Mouse (Mus musculus) liver, embryonic 11.5 days (tissue): ENCODE measurements around the gene Cebpz. TPM values are rescaled to one million over a fixed set of nuclear protein-coding genes. Genes with fewer than 3 reads are reported as not detected.

Source experiments
- ATAC-seq: fragments of 200-750 bp; cut with Nextera tagmentation; replicated peaks from 2 replicates; pipeline ENCODE4 v1.8.0; 2017; ENCODE audit warnings: moderate number of reproducible peaks, mild to moderate bottlenecking, moderate TSS enrichment, moderate library complexity; ENCODE audit not compliant: low FRiP score
- DNase-seq: peaks from one replicate; pipeline ENCODE4 v3.0.0-alpha.2; 2017; ENCODE audit warnings: low spot score
- H3K27ac ChIP-seq: fragments of 300-500 bp; sonication (generic); 2 replicates; pipeline ENCODE4 v1.5.1; 2014; ENCODE audit warnings: mild to moderate bottlenecking, low read depth, low read length, control low read depth
- H3K27me3 ChIP-seq: fragments of 300-500 bp; sonication (generic); replicated peaks from 2 replicates; pipeline ENCODE4 v1.6.1; 2014; ENCODE audit warnings: low read length, mixed read lengths; ENCODE audit not compliant: control insufficient read depth, insufficient read depth
- H3K36me3 ChIP-seq: fragments of 300-500 bp; sonication (generic); 2 replicates; pipeline ENCODE4 v1.6.1; 2014; ENCODE audit warnings: mild to moderate bottlenecking, low read length, moderate library complexity, mixed read lengths; ENCODE audit not compliant: control insufficient read depth, insufficient read depth
- H3K4me1 ChIP-seq: fragments of 300-500 bp; sonication (generic); replicated peaks from 2 replicates; pipeline ENCODE4 v1.6.1; 2014; ENCODE audit warnings: low read length, mixed read lengths; ENCODE audit not compliant: control insufficient read depth, insufficient read depth
- H3K4me2 ChIP-seq: fragments of 300-500 bp; sonication (generic); 2 replicates; pipeline ENCODE4 v1.6.1; 2014; ENCODE audit warnings: mild to moderate bottlenecking, control low read depth, moderate library complexity
- H3K4me3 ChIP-seq: fragments of 300-500 bp; sonication (generic); 2 replicates; pipeline ENCODE4 v1.5.1; 2014; ENCODE audit warnings: low read depth, low read length, control low read depth
- H3K9ac ChIP-seq: fragments of 300-500 bp; sonication (generic); 2 replicates; pipeline ENCODE4 v1.6.1; 2014; ENCODE audit warnings: low read depth, low read length, control low read depth
- H3K9me3 ChIP-seq: fragments of 300-500 bp; sonication (generic); 2 replicates; pipeline ENCODE4 v1.6.1; 2016; ENCODE audit warnings: low read length, inconsistent platforms, mixed read lengths; ENCODE audit not compliant: control insufficient read depth
- WGBS: fragments of 180-500 bp; shearing (Covaris S2); extraction: QIAGEN DNeasy Blood & Tissue Kit; methylation state at CpG from one replicate; pipeline ENCODE4 v1.1.7; 2014; 5-methylcytosine and 5-hydroxymethylcytosine counted together
- polyA plus RNA-seq: library from polyadenylated mRNA; unstranded; fragments of >200 nt; fragmentation: Nextera tagmentation; extraction: Ambion mirVana; gene quantifications from 2 replicates; pipeline ENCODE4 v1.2.1, GENCODE M21; 2014

The Cebpz gene
- polyA plus RNA-seq, 1 experiment from 2014 or later: 74.0 TPM

DNA sequence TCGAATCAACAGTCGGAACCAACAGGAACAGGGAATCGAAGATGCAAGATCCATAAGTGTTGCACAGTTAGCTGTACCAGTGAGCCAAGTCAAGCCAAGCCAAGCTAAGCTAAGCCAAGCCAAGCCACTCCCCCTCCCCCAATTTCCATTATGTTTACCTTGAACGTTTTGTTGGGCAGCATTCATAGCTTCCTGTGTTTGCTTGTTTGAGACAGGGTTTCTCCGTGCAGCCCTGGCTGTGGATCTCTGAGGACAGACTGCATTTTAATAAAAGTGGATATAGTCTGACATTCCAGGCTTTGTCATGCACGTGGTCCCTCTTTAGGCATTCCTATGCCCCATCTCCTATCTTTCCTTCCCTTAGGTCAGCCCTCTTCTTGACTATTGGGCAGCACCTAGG is 21.1 kb downstream of the Cebpz start:
- DNase-seq (no peak), ATAC-seq (no peak)
- Histone ChIP-seq H3K9ac (peak overlapping the region; percentile 64), H3K36me3 (peaks cover 7% of the 10 kb centered on the region; the same call in 1 of the 2 replicates), H3K4me3 (peak overlapping the region; percentile 62), H3K4me2 (peak overlapping the region; percentile 66), H3K9me3 (no peaks in the 10 kb centered on the region), H3K27me3 (no peaks in the 10 kb centered on the region), H3K27ac (peak overlapping the region; percentile 66; the same call in 1 of the 2 replicates), H3K4me1 (peaks cover 10% of the 10 kb centered on the region; the same call in 1 of the 2 replicates)
- 48% methylated on average over 6 of the region's 6 CpGs for WGBS

DNA sequence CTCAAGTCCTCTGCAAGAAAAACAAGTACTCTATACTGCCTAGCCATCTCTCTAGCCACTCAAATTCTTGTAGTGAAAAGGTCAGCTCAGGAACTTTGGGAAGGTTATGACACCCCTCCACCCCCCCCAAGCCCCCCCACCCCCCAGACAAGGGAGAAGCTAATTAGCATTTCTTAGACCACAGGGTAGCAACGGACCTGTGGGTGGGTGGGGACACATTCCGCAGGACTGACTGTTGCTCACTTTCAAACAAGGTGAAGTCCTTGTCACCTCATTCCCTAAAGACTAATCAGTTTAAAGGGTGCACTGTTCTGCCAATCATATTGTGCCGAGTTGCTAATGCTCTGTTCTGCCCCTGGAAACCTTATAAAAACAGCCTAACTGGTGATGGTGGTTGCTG is 22.9 kb downstream of the Cebpz start:
- H3K4me1 ChIP-seq: peaks cover 10% of the 10 kb centered on the region; the same call in 1 of the 2 replicates
- 72% methylated on average over 3 of the region's 3 CpGs for WGBS
- no peaks in the 10 kb centered on the region for H3K27me3 ChIP-seq
- peaks cover 3% of the 10 kb centered on the region; the same call in 1 of the 2 replicates for H3K36me3 ChIP-seq
- ATAC-seq: no peak
- no peak for DNase-seq
- H3K27ac ChIP-seq: no peak overlapping the region
- no peak overlapping the region for H3K4me3 ChIP-seq
- no peak overlapping the region for H3K9ac ChIP-seq
- H3K4me2 ChIP-seq: no peak overlapping the region
- H3K9me3 ChIP-seq: no peaks in the 10 kb centered on the region

- DNase-seq (no peak), ATAC-seq (peak; percentile 46)
- H3K4me1 ChIP-seq: peaks cover 10% of the 10 kb centered on the region; the same call in 1 of the 2 replicates
- H3K9me3 ChIP-seq: no peaks in the 10 kb centered on the region
- H3K27me3 ChIP-seq: no peaks in the 10 kb centered on the region
- H3K36me3 ChIP-seq: no peaks in the 10 kb centered on the region
- H3K9ac ChIP-seq: no peak overlapping the region
- no peak overlapping the region for H3K27ac ChIP-seq
- 26% methylated on average over 6 of the region's 6 CpGs for WGBS
- H3K4me2 ChIP-seq: peak overlapping the region; percentile 52
- peak overlapping the region; percentile 41 for H3K4me3 ChIP-seq
These were observed 24.0 kb downstream of the Cebpz start for GRCm38 (mm10) chr17:78912861-78913281.

DNA sequence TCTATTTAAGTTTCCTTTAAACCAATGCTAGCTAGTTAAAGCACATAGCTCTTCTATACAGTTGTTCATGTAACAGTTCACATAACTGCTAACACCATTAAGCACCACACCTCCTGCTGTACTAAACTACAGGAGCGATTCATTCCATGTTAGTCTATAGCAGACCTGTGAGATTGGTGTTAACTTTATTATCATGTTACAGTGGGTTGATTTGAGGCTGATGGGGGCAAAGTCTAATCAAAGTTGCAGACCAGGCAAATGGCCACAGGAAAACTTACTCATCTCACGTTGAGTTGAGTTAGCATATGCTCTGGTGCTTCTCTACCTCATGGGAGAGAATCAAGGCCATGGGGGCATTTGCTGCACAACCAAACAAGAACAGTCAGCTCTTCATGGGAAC is 27.5 kb downstream of the Cebpz start:
- Histone ChIP-seq H3K36me3 (no peaks in the 10 kb centered on the region), H3K4me2 (no peak overlapping the region), H3K27me3 (no peaks in the 10 kb centered on the region), H3K9me3 (no peaks in the 10 kb centered on the region), H3K4me1 (no peaks in the 10 kb centered on the region), H3K27ac (no peak overlapping the region), H3K4me3 (no peak overlapping the region), H3K9ac (no peak overlapping the region)
- DNase-seq (no peak), ATAC-seq (no peak)
- 75% methylated on average over 2 of the region's 2 CpGs for WGBS

- no peak within 1 kb of the TSS for H3K27ac ChIP-seq
- ATAC-seq (no peak), DNase-seq (no peak)
- H3K4me1 ChIP-seq: no peaks in the 10 kb centered on the region
- H3K36me3 ChIP-seq: no peaks in the 10 kb centered on the region
- H3K4me3 ChIP-seq: no peak within 1 kb of the TSS
- no peak within 1 kb of the TSS for H3K4me2 ChIP-seq
- H3K27me3 ChIP-seq: no peaks in the 10 kb centered on the region
- H3K9ac ChIP-seq: no peak within 1 kb of the TSS
- 81% methylated on average over 5 of the region's 5 CpGs for WGBS
- H3K9me3 ChIP-seq: no peaks in the 10 kb centered on the region
These were observed 30.0 kb downstream of the Cebpz start, which contains the start of gene Sult6b1 for GRCm38 (mm10) chr17:78906892-78907291. Gene Sult6b1, minus strand, starts transcription at chr17:78906992.

DNA sequence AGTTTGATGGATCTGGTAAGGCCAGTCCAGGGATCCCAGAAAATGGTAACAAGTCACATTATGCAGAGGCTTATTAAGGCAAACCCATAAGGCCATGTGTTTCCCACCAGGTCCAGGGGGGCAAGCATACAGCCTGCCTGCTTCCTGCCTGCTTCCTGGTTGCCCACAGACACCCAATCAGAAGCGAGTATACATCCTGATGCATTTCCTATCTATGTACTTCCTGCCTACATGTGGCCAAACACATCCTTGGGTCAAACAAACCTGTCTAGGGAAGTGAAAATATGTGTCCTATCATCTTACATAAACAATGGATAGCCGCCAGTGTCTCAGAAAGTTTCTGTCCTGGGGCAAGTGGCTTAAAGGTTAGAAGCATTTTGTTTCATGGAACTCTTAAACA is 33.7 kb downstream of the Cebpz start:
- H3K4me2 ChIP-seq: no peak overlapping the region
- DNase-seq (no peak), ATAC-seq (no peak)
- no peaks in the 10 kb centered on the region for H3K9me3 ChIP-seq
- no peak overlapping the region for H3K4me3 ChIP-seq
- no peaks in the 10 kb centered on the region for H3K27me3 ChIP-seq
- H3K9ac ChIP-seq: no peak overlapping the region
- no peaks in the 10 kb centered on the region for H3K4me1 ChIP-seq
- 62% methylated on average over 2 of the region's 2 CpGs for WGBS
- no peaks in the 10 kb centered on the region for H3K36me3 ChIP-seq
- no peak overlapping the region for H3K27ac ChIP-seq

DNA sequence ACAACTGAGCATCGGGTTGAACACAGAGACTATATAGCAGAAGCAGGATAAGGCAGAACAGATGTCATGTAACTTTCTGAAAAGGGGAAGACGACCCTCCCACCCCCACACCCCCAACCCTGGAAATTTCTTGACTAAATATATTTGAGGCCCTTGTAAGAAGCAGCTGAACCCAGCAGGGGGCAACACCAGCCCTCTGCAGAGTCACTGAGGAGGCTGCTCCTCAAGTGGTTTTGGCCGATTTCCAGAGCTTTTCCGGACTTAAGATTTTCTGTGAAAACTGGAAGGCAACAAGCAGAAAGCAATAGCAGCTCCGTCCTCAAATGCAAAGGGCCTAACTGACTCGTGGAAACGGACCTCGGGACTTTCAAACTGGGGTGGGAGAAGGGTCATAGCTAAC is 41.5 kb downstream of the Cebpz start:
- no peak overlapping the region for H3K4me3 ChIP-seq
- H3K36me3 ChIP-seq: no peaks in the 10 kb centered on the region
- DNase-seq (no peak), ATAC-seq (no peak)
- H3K4me2 ChIP-seq: no peak overlapping the region
- no peak overlapping the region for H3K9ac ChIP-seq
- no peaks in the 10 kb centered on the region for H3K4me1 ChIP-seq
- H3K9me3 ChIP-seq: no peaks in the 10 kb centered on the region
- WGBS: 33% methylated on average over 8 of the region's 8 CpGs
- H3K27ac ChIP-seq: no peak overlapping the region
- no peaks in the 10 kb centered on the region for H3K27me3 ChIP-seq

DNA sequence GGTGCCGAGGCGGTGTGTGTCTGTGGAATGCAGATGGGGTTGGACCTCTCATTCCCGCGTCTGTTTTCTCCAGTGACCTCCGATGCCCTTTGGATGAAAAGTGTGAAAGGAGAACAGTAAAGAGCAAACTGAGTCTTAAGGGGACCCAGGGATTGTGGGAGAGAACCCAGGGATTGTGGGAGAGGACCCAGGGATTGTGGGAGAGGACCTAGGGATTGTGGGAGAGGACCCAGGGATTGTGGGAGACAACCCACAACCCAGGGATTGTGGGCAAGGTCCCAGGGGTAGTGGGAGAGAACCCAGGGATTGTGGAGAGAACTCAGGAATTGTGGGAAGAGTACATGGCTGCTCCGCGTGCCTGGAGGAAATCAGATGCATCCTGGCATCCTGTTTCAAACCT is 41.9 kb downstream of the Cebpz start:
- Histone ChIP-seq H3K4me1 (no peaks in the 10 kb centered on the region), H3K36me3 (no peaks in the 10 kb centered on the region), H3K9me3 (no peaks in the 10 kb centered on the region), H3K27ac (no peak overlapping the region), H3K27me3 (no peaks in the 10 kb centered on the region), H3K4me3 (no peak overlapping the region), H3K4me2 (no peak overlapping the region), H3K9ac (no peak overlapping the region)
- ATAC-seq: no peak
- 74% methylated on average over 7 of the region's 7 CpGs for WGBS
- no peak for DNase-seq

DNA sequence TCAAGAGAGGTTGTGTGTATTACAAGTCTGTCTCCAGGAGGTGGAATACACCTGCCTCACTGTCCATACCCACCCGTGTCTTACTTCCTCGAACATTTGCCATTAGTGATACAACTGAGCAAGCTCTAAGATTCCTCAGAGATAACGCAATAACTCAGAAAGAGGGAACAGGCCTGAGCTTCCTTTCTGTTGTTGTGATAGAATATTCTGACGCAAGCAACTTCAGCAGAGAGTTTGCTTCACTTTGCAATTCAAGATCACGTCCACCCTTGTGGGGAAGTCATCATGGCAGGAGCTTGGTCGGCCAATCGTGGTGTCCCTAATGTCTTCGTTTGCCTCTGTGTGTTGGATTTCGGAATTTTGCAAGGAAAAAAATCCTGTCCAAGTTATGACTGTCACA is 45.8 kb downstream of the Cebpz start:
- H3K36me3 ChIP-seq: no peaks in the 10 kb centered on the region
- DNase-seq (no peak), ATAC-seq (no peak)
- no peak overlapping the region for H3K9ac ChIP-seq
- no peaks in the 10 kb centered on the region for H3K4me1 ChIP-seq
- H3K9me3 ChIP-seq: no peaks in the 10 kb centered on the region
- 74% methylated on average over 9 of the region's 9 CpGs for WGBS
- no peak overlapping the region for H3K27ac ChIP-seq
- no peak overlapping the region for H3K4me3 ChIP-seq
- H3K27me3 ChIP-seq: no peaks in the 10 kb centered on the region
- H3K4me2 ChIP-seq: no peak overlapping the region
